Mouse (Mus musculus): Measurements from ENCODE around the gene Gabrb1.

Gabrb1 gene

GRCm38 (mm10) chr5:71657482-71658114 is at the start of gene Gabrb1:
Gabrb1 (plus strand) TSS chr5:71658113.
- DNase-seq (ENCODE audit: low spot score), result no peak

GRCm38 (mm10) chr5:71608735-71609134 is 49.2 kb upstream of the Gabrb1 start:
- no peak for DNase-seq (ENCODE audit: low spot score)

- DNase-seq (ENCODE audit: low spot score), result no peak
These were observed 43.6 kb upstream of the Gabrb1 start for GRCm38 (mm10) chr5:71614311-71614710.

- no peak for DNase-seq (ENCODE audit: low spot score)
These were observed 41.2 kb upstream of the Gabrb1 start for GRCm38 (mm10) chr5:71616734-71617133.

- DNase-seq (ENCODE audit: low spot score), result no peak
These were observed 30.1 kb upstream of the Gabrb1 start for GRCm38 (mm10) chr5:71627820-71628219.

- DNase-seq (ENCODE audit: low spot score), result no peak
These were observed 18.1 kb upstream of the Gabrb1 start for GRCm38 (mm10) chr5:71639804-71640203.

GRCm38 (mm10) chr5:71648108-71648507 is 9.8 kb upstream of the Gabrb1 start:
- DNase-seq (ENCODE audit: low spot score), result no peak

- no peak for DNase-seq (ENCODE audit: low spot score)
These were observed 3.9 kb upstream of the Gabrb1 start for GRCm38 (mm10) chr5:71654056-71654455.

- no peak for DNase-seq (ENCODE audit: low spot score)
These were observed 1.1 kb upstream of the Gabrb1 start for GRCm38 (mm10) chr5:71656771-71657170.

- DNase-seq (ENCODE audit: low spot score), result no peak
These were observed 193 bp downstream of the Gabrb1 start, which contains the start of gene Gabra4 for GRCm38 (mm10) chr5:71658115-71658497. Gabra4 (minus strand) TSS chr5:71658308.

- no peak for DNase-seq (ENCODE audit: low spot score)
These were observed 7.7 kb downstream of the Gabrb1 start for GRCm38 (mm10) chr5:71665593-71665992.

GRCm38 (mm10) chr5:71699696-71700467 is 42.0 kb downstream of the Gabrb1 start:
- DNase-seq (ENCODE audit: low spot score), result peak; percentile 44

GRCm38 (mm10) chr5:71700468-71701272 is 42.8 kb downstream of the Gabrb1 start:
- DNase-seq (ENCODE audit: low spot score), result no peak

- no peak for DNase-seq (ENCODE audit: low spot score)
These were observed 43.3 kb downstream of the Gabrb1 start for GRCm38 (mm10) chr5:71701273-71701614.

GRCm38 (mm10) chr5:71732931-71733792 is 75.2 kb downstream of the Gabrb1 start:
- peak; percentile 47 for DNase-seq (ENCODE audit: low spot score)

GRCm38 (mm10) chr5:71747411-71747810 is 89.5 kb downstream of the Gabrb1 start:
- no peak for DNase-seq (ENCODE audit: low spot score)

- no peak for DNase-seq (ENCODE audit: low spot score)
These were observed 96.1 kb downstream of the Gabrb1 start for GRCm38 (mm10) chr5:71753966-71754365.

- peak; percentile 54 for DNase-seq (ENCODE audit: low spot score)
These were observed 103.2 kb downstream of the Gabrb1 start for GRCm38 (mm10) chr5:71761105-71761504.

- DNase-seq (ENCODE audit: low spot score), result no peak
These were observed 123.7 kb downstream of the Gabrb1 start for GRCm38 (mm10) chr5:71781514-71782179.

- DNase-seq (ENCODE audit: low spot score), result no peak
These were observed 164.9 kb downstream of the Gabrb1 start for GRCm38 (mm10) chr5:71822862-71823261.

- DNase-seq (ENCODE audit: low spot score), result no peak
These were observed 170.4 kb downstream of the Gabrb1 start for GRCm38 (mm10) chr5:71828342-71828741.

Data from layer of hippocampus, adult 9-10 months (tissue).